11 mouse cellular contexts compared by ENCODE assay signal in genomic region chr19:31811371-31811770, GRCm38 (mm10). TPM values are rescaled to one million over a fixed set of nuclear protein-coding genes. Genes with fewer than 3 reads are reported as not detected.
DNase-seq lines count a peak whose midpoint lies in the region; ATAC-seq and TF ChIP-seq lines count a peak whose summit lies in the region.
"Had no signal": no experiment of that assay in that cellular context is flagged by ENCODE, and none has a peak within 500 bp of the region (broad histone marks: within the 10 kb centered on the region; RNA-seq: fewer than 3 reads in every experiment).

No protein-coding gene starts in this region.

- no peak for TF ChIP-seq POLR2A in kidney, adult 2 months (IDR thresholded peaks at IDR 0.05; ENCODE audit: low read depth, low read length)
- TF ChIP-seq POLR2A in ES-Bruce4 (IDR thresholded peaks at IDR 0.05; ENCODE audit: insufficient read depth, low read length) = no peak

- DNase-seq in kidney, adult 2 months = peak; percentile 11
- DNase-seq in kidney, postnatal 10 days = no peak
- DNase-seq in 416B (ENCODE audit: low read depth) = peak; percentile 67
- peak; percentile 70 for DNase-seq in embryo, embryonic 10.5 days (ENCODE audit: low spot score)
- no peak for DNase-seq in T-cell, adult 2 months (ENCODE audit: low spot score)
- DNase-seq in urinary bladder, postnatal 14 days (ENCODE audit: low spot score) = no peak
- DNase-seq: adrenal gland, postnatal 36 days; right cerebral cortex, postnatal 25 days; thymus, adult 2 months had no signal

- 26% methylated on average over 5 of the region's 5 CpGs for WGBS in kidney, adult 2 months
- WGBS in heart, embryonic 12.5 days = 27% methylated on average over 5 of the region's 5 CpGs

- no peaks in the 10 kb centered on the region for H3K27me3 ChIP-seq in kidney, adult 2 months (replicated peaks; ENCODE audit: control insufficient read depth, insufficient read depth, low read length)
- H3K27me3 ChIP-seq in ES-Bruce4 (ENCODE audit: control insufficient read depth, insufficient read depth, low read length, poor library complexity, severe bottlenecking) = no peaks in the 10 kb centered on the region
- no peaks in the 10 kb centered on the region for H3K27me3 ChIP-seq in heart, embryonic 12.5 days (replicated peaks)

- H3K36me3 ChIP-seq in kidney, adult 2 months (ENCODE audit: control insufficient read depth, insufficient read depth, low read length) = no peaks in the 10 kb centered on the region
- H3K36me3 ChIP-seq in ES-Bruce4 (ENCODE audit: control insufficient read depth, insufficient read depth, low read length, poor library complexity, severe bottlenecking) = no peaks in the 10 kb centered on the region
- no peaks in the 10 kb centered on the region for H3K36me3 ChIP-seq in heart, embryonic 12.5 days

- no peak overlapping the region for H3K4me2 ChIP-seq in heart, embryonic 12.5 days

- ATAC-seq in heart, embryonic 12.5 days (ENCODE audit: insufficient number of reproducible peaks, low FRiP score) = no peak

- TF ChIP-seq CTCF in kidney, adult 2 months (conservative IDR thresholded peaks at IDR 0.05; ENCODE audit: insufficient read depth, insufficient read length, low read depth, low read length) = no peak
- TF ChIP-seq CTCF in ES-Bruce4 (IDR thresholded peaks at IDR 0.05; ENCODE audit: low read depth, low read length) = peak; percentile 8

- no peak for TF ChIP-seq EP300 in ES-Bruce4 (IDR thresholded peaks at IDR 0.05; ENCODE audit: insufficient read depth, low read depth, low read length)

- no peak overlapping the region for H3K27ac ChIP-seq in kidney, adult 2 months (ENCODE audit: insufficient read depth, low read depth, low read length)
- H3K27ac ChIP-seq in ES-Bruce4 (ENCODE audit: insufficient read depth, low read length) = no peak overlapping the region
- no peak overlapping the region for H3K27ac ChIP-seq in heart, embryonic 12.5 days (ENCODE audit: poor library complexity, severe bottlenecking)

- no peaks in the 10 kb centered on the region for H3K9me3 ChIP-seq in ES-Bruce4 (replicated peaks; ENCODE audit: control insufficient read depth, insufficient read depth, low read length, poor library complexity, severe bottlenecking)
- no peaks in the 10 kb centered on the region for H3K9me3 ChIP-seq in heart, embryonic 12.5 days (replicated peaks)

- no peaks in the 10 kb centered on the region for H3K4me1 ChIP-seq in kidney, adult 2 months (ENCODE audit: control insufficient read depth, insufficient read depth, low read length)
- H3K4me1 ChIP-seq in ES-Bruce4 (ENCODE audit: control insufficient read depth, insufficient read depth, low read length) = no peaks in the 10 kb centered on the region
- no peaks in the 10 kb centered on the region for H3K4me1 ChIP-seq in heart, embryonic 12.5 days (replicated peaks)

- no peak overlapping the region for H3K9ac ChIP-seq in ES-Bruce4 (ENCODE audit: low read depth, poor library complexity, severe bottlenecking)
- no peak overlapping the region for H3K9ac ChIP-seq in heart, embryonic 12.5 days

- no peak overlapping the region for H3K4me3 ChIP-seq in kidney, adult 2 months (ENCODE audit: insufficient read depth, low read depth, low read length)
- H3K4me3 ChIP-seq in ES-Bruce4 (ENCODE audit: low read depth, low read length) = no peak overlapping the region
- H3K4me3 ChIP-seq in heart, embryonic 12.5 days = no peak overlapping the region

RNA-seq across cellular contexts. Expression of gene Prkg1, which starts 46.5 kb away (rescaled TPM):
- 1.6 and 1.7 TPM in 2 replicates for polyA plus RNA-seq in kidney, adult 2 months (2012; rRNA removed)
- 0.46 and 0.61 TPM in 2 replicates for polyA plus RNA-seq in ES-Bruce4 (2011; ENCODE audit: insufficient read depth, insufficient read length, low read depth, missing spikeins)
- polyA plus RNA-seq in heart, embryonic 12.5 days (2016; fragmentation: Nextera tagmentation; extraction: Ambion mirVana) = 10.7 and 11.5 TPM in 2 replicates

RNA-seq across cellular contexts. Expression of gene A1cf, which starts 57.2 kb away (rescaled TPM):
- 26.3 and 27.9 TPM in 2 replicates for polyA plus RNA-seq in kidney, adult 2 months (2012; rRNA removed)
- polyA plus RNA-seq in ES-Bruce4 (2011; ENCODE audit: insufficient read depth, insufficient read length, low read depth, missing spikeins) = not detected in 2 replicates
- 0.05 and 0.58 TPM in 2 replicates for polyA plus RNA-seq in heart, embryonic 12.5 days (2016; fragmentation: Nextera tagmentation; extraction: Ambion mirVana)

Comparison
In these comparisons a context has a peak if more than half of its experiments do, and no peak if none do; other contexts are left out.
1. DNase-seq: peak in kidney, adult 2 months (single experiment), 416B (single experiment) and embryo, embryonic 10.5 days (single experiment); none in kidney, postnatal 10 days (single experiment), T-cell, adult 2 months (single experiment) and urinary bladder, postnatal 14 days (single experiment).
2. RNA of gene A1cf, which starts 57.2 kb away (polyA plus RNA-seq): 26.3 to 27.9 TPM in kidney, adult 2 months; 0.05 to 0.58 TPM in heart, embryonic 12.5 days and not detected in ES-Bruce4; every median in the first group is over 10 times any median in the second.